Comparison of ENCODE assay signal across 24 mouse cellular contexts in genomic region chr3:4885916-4886315, GRCm38 (mm10).
"Had no signal": no experiment of that assay in that cellular context is flagged by ENCODE, and none has a peak within 500 bp of the region (broad histone marks: within the 10 kb centered on the region; RNA-seq: fewer than 3 reads in every experiment).

No protein-coding gene starts in this region.

- DNase-seq: cerebellum, adult 9-11 months; cerebellum, postnatal 10 days; cerebellum, postnatal 14 days; cerebellum, postnatal 25 days; cerebellum, postnatal 36 days; embryo, embryonic 11 days; forebrain, postnatal 0 days; gastrocnemius, adult 2 months; gastrocnemius, postnatal 10 days; gastrocnemius, postnatal 14 days; gastrocnemius, postnatal 25 days; gastrocnemius, postnatal 36 days; heart, adult 11 months; heart, adult 18-20 months; heart, adult 2 months had no signal

- H3K4me1 ChIP-seq: embryonic facial prominence, embryonic 10.5 days; embryonic facial prominence, embryonic 12.5 days; embryonic facial prominence, embryonic 13.5 days; embryonic facial prominence, embryonic 15.5 days; forebrain, embryonic 10.5 days; forebrain, embryonic 12.5 days; forebrain, embryonic 13.5 days; forebrain, embryonic 15.5 days had no signal

- H3K27ac ChIP-seq: embryonic facial prominence, embryonic 10.5 days; embryonic facial prominence, embryonic 12.5 days; embryonic facial prominence, embryonic 13.5 days; embryonic facial prominence, embryonic 15.5 days; forebrain, embryonic 10.5 days; forebrain, embryonic 12.5 days; forebrain, embryonic 13.5 days; forebrain, embryonic 15.5 days; gastrocnemius, adult 2 months; heart, adult 2 months had no signal

- H3K36me3 ChIP-seq: embryonic facial prominence, embryonic 10.5 days; embryonic facial prominence, embryonic 12.5 days; embryonic facial prominence, embryonic 13.5 days; embryonic facial prominence, embryonic 15.5 days; forebrain, embryonic 10.5 days; forebrain, embryonic 12.5 days; forebrain, embryonic 15.5 days had no signal

- H3K4me3 ChIP-seq: embryonic facial prominence, embryonic 10.5 days; embryonic facial prominence, embryonic 12.5 days; embryonic facial prominence, embryonic 13.5 days; embryonic facial prominence, embryonic 15.5 days; erythroblast, embryonic 14.5 days; forebrain, embryonic 10.5 days; forebrain, embryonic 12.5 days; forebrain, embryonic 13.5 days; forebrain, embryonic 15.5 days; gastrocnemius, adult 2 months; heart, adult 2 months had no signal

- H3K27me3 ChIP-seq: embryonic facial prominence, embryonic 12.5 days; embryonic facial prominence, embryonic 13.5 days; embryonic facial prominence, embryonic 15.5 days; forebrain, embryonic 12.5 days; forebrain, embryonic 13.5 days; forebrain, embryonic 15.5 days had no signal
